Mouse (Mus musculus) cerebellum, postnatal 36 days (tissue): ENCODE measurements at regions not wholly inside any gene's neighbourhood (a gene's known extent, or its start where the extent isn't known, plus 50 kb on each side); places are given as distances from the start of the nearest gene placed in this dataset.

Experiments
- DNase-seq, 2 experiments: peaks; one replicate each; pipeline ENCODE4 v3.0.0; 2021 to 2022; ENCODE audit warnings: mixed read lengths in 2 of 2

- DNase-seq: no peak
Observed at GRCm38 (mm10) chr12:15741219-15741618, 75.5 kb downstream of the Trib2 start.

GRCm38 (mm10) chr12:15738989-15739388 lies 77.7 kb downstream of the Trib2 start:
- no peak for DNase-seq

GRCm38 (mm10) chr12:15731261-15731660 lies 85.5 kb downstream of the Trib2 start:
- no peak for DNase-seq

GRCm38 (mm10) chr12:15729696-15730095 lies 87.0 kb downstream of the Trib2 start:
- DNase-seq: no peak

- DNase-seq: no peak
Observed at GRCm38 (mm10) chr12:15723529-15723928, 93.2 kb downstream of the Trib2 start.

- DNase-seq: no peak
Observed at GRCm38 (mm10) chr12:15722161-15722560, 94.6 kb downstream of the Trib2 start.

- no peak for DNase-seq
Observed at GRCm38 (mm10) chr12:15720171-15720570, 96.6 kb downstream of the Trib2 start.

- DNase-seq: no peak
Observed at GRCm38 (mm10) chr12:15718827-15719226, 97.9 kb downstream of the Trib2 start.

- DNase-seq: no peak
Observed at GRCm38 (mm10) chr12:15717989-15718388, 98.7 kb downstream of the Trib2 start.

GRCm38 (mm10) chr12:15717342-15717741 lies 99.4 kb downstream of the Trib2 start:
- no peak for DNase-seq

- DNase-seq: no peak
Observed at GRCm38 (mm10) chr12:15713623-15714022, 103.1 kb downstream of the Trib2 start.

GRCm38 (mm10) chr12:15707570-15708095 lies 109.1 kb downstream of the Trib2 start:
- no peak for DNase-seq

GRCm38 (mm10) chr12:15704412-15704811 lies 112.3 kb downstream of the Trib2 start:
- DNase-seq: peak; percentile 2 to 3

- DNase-seq: no peak
Observed at GRCm38 (mm10) chr12:15702137-15702536, 114.6 kb downstream of the Trib2 start.

GRCm38 (mm10) chr12:15698829-15699228 lies 117.9 kb downstream of the Trib2 start:
- DNase-seq: no peak

- no peak for DNase-seq
Observed at GRCm38 (mm10) chr12:15698042-15698771, 118.5 kb downstream of the Trib2 start.

- DNase-seq: no peak
Observed at GRCm38 (mm10) chr12:15688342-15688741, 128.4 kb downstream of the Trib2 start.

- no peak for DNase-seq
Observed at GRCm38 (mm10) chr12:15684311-15684710, 132.4 kb downstream of the Trib2 start.

- no peak for DNase-seq
Observed at GRCm38 (mm10) chr12:15681678-15682355, 134.9 kb downstream of the Trib2 start.

GRCm38 (mm10) chr12:15676127-15676526 lies 140.6 kb downstream of the Trib2 start:
- no peak for DNase-seq

- DNase-seq: no peak
Observed at GRCm38 (mm10) chr12:15659755-15660154, 157.0 kb downstream of the Trib2 start.

- DNase-seq: no peak
Observed at GRCm38 (mm10) chr12:15659332-15659731, 157.4 kb downstream of the Trib2 start.

GRCm38 (mm10) chr12:15657748-15658251 lies 158.9 kb downstream of the Trib2 start:
- no peak for DNase-seq

- no peak for DNase-seq
Observed at GRCm38 (mm10) chr12:15654585-15654984, 162.1 kb downstream of the Trib2 start.
